Mouse (Mus musculus) brown adipose tissue, adult 24 weeks (tissue): ENCODE data around the gene Hnrnpu. TPM values are rescaled to one million over a fixed set of nuclear protein-coding genes. Genes with fewer than 3 reads are reported as not detected.
"Not testable (repeated sequence)": the region's sequence is repeated elsewhere in the genome, so short reads cannot be mapped to it uniquely, and the experiment has no call there.

ENCODE experiments used
- H3K27ac ChIP-seq: fragments of 200-500 bp; replicated peaks from 2 replicates; pipeline ENCODE4 v1.5.1; 2012; ENCODE audit warnings: low read depth, mild to moderate bottlenecking, low read length
- H3K4me1 ChIP-seq: fragments of 200-500 bp; 2 replicates; pipeline ENCODE4 v1.6.1; 2012; ENCODE audit warnings: low read length, mixed read lengths; ENCODE audit not compliant: control insufficient read depth, insufficient read depth, insufficient read length
- H3K4me3 ChIP-seq: fragments of 200-500 bp; 2 replicates; pipeline ENCODE4 v1.5.1; 2012; ENCODE audit warnings: low read depth, mild to moderate bottlenecking, low read length, moderate library complexity; ENCODE audit not compliant: insufficient read depth
- polyA plus RNA-seq: library from polyadenylated mRNA; stranded (reverse); fragments of >200 nt; gene quantifications from 2 replicates; pipeline ENCODE4 v1.2.4, GENCODE M21; 2012; ENCODE audit not compliant: missing spikeins, insufficient read depth, insufficient read length

Gene Hnrnpu
- polyA plus RNA-seq, 1 experiment, result 168 TPM

DNA sequence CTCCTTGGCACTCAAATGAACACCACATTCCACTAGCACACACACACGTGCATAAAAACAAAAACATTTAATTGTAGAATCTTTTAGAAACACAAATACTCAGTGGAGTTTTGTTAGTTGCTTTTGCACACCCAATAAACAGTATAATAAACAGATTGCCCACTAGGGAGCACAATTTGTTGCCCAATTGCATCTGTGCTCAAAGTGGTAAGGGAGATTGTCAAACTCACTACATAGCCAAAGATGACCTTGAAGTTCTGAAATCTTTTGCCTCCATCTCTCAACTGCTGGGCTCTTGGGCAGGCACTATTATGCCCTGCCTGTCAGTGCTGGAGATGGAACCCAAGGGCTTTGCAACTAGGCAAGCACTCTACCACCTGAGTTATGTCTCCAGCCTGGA is 27.5 kb downstream of the Hnrnpu start:
- H3K4me1 ChIP-seq, result no peaks in the 10 kb centered on the region
- H3K4me3 ChIP-seq, result no peak overlapping the region
- H3K27ac ChIP-seq, result no peak overlapping the region

DNA sequence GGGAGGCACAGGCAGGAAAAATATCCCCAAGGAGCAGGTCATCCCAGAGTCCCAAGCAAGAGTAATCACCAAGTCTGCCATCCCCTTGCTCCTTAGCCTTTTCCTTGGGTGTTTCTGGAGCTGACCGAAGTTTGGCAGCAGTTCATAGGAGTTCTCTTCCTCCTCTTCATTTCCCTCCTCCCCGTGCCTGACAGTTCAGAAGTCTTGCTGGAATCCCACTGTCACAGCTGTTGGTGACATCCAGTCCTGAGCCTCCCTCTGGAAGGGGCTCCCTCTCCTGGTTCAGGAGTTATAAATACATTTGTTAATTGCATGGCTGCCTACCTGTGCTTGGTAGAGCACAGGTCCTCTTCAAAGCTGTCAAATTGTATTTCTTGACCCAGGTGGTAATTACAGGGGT is 28.1 kb downstream of the Hnrnpu start:
- Histone ChIP-seq H3K4me1 (no peaks in the 10 kb centered on the region), H3K27ac (no peak overlapping the region), H3K4me3 (no peak overlapping the region)

DNA sequence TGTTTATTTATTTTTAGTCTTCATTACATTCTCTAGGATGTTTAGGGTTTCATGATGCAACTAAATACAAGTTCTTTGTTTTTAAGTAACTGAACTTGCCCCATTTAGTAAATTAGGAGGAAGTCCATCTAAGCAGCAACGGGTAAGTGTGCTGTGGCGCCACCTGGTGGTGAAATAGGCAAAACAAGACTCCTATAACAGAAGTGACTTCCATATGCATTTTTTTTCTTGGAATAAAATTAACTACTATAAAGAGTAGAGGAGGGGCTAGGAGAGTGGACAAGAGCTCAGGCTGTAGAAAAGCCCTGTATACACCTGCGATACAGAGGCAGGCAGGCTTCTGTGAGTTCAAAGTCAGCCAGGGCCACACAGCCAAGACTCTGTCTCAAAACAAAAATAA is 34.2 kb downstream of the Hnrnpu start:
- Histone ChIP-seq H3K4me1 (no peaks in the 10 kb centered on the region), H3K27ac (no peak overlapping the region), H3K4me3 (no peak overlapping the region)

DNA sequence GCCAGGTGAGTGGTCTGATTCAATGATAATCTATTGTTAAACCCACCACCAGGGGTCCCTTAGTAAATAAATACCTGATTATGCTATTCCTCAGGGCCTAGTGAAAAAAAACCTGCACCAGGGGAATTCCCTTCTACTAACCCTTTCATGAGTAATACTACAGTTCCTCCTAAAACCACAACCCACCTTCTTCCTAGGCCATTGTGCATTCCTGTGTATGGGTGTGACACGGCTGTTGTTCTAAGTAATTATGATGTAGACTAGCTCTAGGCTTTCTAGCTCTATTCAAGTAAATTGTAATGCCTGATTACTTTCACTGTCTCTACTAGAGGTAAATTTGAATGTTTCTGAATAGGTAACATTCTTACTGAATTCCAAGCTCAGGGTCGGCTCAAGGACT is 36.3 kb downstream of the Hnrnpu start:
- H3K27ac ChIP-seq, H3K4me3 ChIP-seq, H3K4me1 ChIP-seq: not testable (repeated sequence)

DNA sequence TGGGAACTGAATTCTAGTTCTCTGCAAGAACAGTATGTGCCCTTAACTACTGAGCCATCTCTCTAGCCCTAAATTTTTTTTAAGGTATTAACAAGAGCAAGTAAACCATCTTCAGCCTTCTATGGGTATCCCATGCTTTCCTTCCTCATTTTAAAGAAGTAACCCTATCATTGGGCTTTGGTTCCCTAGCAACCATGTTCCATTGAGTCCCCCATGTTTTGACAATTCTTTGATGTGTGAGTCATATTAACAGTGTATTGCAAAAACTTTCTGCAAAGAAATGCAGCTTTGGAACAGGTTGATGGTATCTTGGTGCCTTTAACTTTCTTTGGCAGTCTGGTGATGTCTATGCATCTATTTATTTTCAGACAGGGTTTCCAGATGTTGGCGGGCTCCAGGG is 43.5 kb downstream of the Hnrnpu start:
- Histone ChIP-seq H3K27ac (no peak overlapping the region), H3K4me1 (no peaks in the 10 kb centered on the region), H3K4me3 (no peak overlapping the region)

DNA sequence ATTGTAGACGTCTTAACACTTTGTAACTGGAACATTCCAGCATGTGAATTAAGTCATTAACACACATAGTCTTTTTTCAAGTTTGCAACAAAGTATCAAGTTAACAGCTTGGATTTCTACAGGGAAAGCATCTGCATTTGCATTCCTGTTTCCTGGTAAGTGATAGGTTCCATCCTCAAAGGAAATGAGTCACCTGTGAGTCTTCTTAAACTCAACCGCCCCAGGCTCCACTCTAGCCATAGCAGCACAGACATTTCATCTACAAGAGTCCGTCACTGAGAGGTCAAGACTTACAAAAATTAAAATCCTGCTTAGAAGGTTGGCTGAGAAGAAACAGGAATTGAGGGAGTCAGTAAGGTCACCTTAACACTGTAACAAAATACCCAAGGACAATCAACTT is 45.9 kb downstream of the Hnrnpu start:
- Histone ChIP-seq H3K27ac (no peak overlapping the region), H3K4me1 (no peaks in the 10 kb centered on the region), H3K4me3 (no peak overlapping the region)

DNA sequence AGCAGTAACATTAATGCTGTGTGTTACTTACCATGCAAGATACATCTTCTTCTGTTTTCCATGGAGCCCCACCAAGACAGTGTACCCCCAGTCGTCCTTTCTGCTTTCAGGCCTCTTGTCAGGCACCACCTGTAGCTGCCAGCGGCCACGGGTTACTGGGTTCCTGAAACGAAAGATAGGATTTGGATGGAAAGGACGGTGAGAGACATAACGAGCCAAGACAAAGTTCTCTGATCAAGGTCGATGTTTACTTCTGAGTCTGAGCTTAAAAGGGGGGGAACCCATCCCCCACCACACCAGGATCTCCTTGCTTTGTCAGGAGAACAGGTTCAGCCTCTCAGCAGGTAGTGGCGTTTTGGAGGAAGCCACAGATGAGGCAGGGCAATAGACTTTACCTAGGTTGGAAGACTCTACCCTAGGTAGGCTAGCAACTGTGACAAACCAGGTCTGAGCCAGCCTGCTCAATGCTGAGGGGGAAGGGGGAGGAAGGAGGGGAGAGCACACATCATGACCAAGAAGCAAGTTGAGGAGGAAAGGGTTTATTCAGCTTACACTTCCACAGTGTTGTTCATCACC is 49.9 kb downstream of the Hnrnpu start:
- H3K4me1 ChIP-seq, result no peaks in the 10 kb centered on the region
- no peak overlapping the region for H3K4me3 ChIP-seq
- H3K27ac ChIP-seq, result no peak overlapping the region

DNA sequence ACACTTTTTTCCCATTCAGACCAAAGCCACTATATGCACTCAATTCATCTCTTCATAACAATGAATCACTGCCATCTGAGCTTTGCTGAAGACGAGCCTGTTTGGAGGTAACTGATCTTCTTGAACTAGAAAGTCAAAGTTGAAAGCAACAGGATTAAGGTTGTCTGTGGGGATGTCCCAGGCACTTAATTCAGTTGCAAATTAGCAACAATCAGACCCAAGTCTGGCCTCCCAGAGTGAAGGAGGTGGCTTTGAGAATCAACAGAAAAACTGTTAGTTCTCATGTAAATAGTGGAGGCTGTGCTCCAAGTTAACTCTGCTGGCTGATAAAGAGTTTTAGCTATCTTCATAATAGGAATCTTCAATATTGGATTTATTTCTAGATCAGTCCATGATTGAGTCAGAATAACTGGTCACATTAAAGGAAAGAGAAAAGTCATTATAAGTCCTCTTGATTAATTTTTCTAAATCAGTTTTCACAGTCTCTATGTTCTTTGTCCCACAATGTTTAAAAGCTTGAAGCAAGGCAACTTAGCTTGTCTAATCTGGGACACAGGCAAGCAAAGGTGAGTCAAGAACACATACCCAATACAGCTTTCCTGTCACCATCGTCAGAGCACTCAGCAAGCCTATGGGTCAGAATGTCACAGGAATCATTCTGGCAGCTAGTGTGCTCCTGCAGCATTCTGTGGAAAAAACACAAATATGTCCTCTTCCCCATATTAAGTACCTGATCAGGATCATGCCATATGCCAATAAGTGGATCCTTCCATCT is 53.5 kb downstream of the Hnrnpu start:
- H3K27ac ChIP-seq, result no peak overlapping the region
- no peak overlapping the region for H3K4me3 ChIP-seq
- H3K4me1 ChIP-seq, result no peaks in the 10 kb centered on the region

DNA sequence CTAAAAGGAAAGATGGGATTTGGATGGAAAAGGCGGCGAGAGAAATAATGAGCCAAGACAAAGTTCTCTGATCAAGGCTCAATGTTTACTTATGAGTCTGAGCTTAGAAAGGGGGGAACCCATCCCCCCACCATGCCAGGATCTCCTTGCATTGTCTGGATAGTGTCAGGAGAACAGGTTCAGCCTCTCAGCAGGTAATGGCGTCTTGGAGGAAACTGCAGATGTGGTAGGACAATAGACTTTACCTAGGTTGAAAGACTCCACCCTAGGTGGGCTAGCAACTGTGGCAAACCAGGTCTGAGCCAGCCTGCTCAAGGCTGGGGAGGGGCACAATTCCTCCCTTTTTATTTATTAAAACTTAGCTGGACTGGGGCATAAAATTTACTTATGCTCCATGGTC is 54.3 kb downstream of the Hnrnpu start:
- not testable (repeated sequence) for H3K4me1 ChIP-seq, H3K4me3 ChIP-seq, H3K27ac ChIP-seq

DNA sequence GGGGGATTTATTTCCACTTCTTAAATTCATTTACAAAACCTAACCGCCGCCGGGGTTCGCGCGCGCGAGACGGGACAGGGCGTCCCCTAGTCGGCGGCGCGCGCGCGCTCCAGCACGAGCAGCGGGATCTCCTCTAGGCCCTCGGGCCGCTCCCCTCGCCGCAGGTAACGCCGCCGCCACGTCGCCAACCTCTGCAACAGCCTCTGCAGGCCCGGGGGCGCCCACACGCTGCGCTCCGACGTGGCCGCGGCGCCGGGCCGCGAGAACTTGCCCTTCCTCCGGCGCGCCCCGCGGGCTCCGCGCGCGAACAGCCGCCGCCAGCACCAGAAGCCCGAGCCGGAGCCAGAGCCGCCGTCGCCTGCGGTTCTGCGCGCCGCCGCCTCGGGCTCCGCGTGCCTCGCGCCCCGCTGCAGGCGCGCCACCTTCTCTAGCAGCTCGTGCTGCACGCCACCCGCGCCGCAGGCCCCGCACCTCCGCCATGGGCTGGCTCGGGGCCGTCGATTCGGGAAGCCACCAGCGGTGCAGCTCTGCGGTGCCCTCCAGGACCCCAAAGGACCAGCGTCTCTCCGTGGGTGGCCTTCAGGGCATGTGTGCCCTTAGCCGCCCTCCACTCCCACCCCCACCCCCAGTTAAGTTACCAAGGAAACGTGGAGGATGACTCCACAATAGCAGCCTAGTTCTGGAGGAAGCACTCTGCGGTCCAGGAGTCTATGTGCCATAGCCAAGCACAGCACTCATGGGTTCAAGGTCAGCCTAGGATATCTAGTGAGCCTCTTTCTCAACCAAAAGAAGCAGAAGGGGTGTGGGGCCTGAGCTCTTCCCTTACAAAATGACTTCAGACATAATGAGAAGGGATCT is 61.3 kb downstream of the Hnrnpu start:
- Histone ChIP-seq H3K27ac (no peak overlapping the region), H3K4me1 (no peaks in the 10 kb centered on the region; the same call in 1 of the 2 replicates), H3K4me3 (peak overlapping the region; percentile 73)

DNA sequence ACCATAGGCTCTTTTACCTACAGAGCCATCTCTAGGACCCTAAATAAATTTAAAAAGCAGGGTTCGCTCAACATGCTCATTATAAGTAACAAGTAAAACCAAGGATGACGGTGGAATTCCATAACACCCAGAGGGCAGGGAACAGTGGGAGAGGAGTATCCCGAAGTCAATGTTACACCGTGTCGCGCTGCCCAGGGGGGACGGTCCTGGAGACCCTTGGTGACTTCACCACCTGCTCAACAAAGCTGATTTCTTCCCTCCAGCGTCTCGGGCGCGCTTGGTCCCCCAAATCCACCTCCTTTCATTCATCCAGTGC is 61.9 kb downstream of the Hnrnpu start:
- H3K4me3 ChIP-seq, result peak overlapping the region; percentile 73
- no peak overlapping the region for H3K27ac ChIP-seq
- H3K4me1 ChIP-seq, result no peaks in the 10 kb centered on the region; the same call in 1 of the 2 replicates

DNA sequence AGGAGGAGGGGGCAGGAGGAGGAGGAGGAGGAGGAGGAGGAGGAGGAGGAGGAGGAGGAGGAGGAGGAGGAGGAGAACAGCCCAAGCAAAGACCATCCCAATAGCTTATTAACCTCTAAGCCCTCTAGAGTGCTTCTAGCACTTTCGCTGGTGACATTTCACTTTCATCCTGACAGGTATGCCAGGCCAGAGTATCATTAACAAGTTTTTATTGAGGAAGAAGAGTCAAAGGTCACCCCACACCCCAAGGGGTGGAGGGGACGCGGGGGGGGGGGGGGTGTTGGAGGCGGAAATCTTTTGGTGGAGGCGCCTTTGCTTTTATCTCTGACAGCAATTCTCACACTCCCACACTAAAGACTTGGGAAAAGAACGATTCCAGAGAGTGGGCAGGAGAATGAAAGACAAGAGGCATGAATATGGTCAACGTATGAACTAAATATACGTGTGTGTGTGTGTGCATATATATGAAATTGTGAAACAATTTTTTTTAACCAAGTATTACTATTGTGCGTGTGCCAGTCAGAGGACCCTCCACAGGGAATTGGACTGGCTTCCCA is 62.3 kb downstream of the Hnrnpu start:
- Histone ChIP-seq H3K4me1 (no peaks in the 10 kb centered on the region; the same call in 1 of the 2 replicates), H3K27ac (no peak overlapping the region), H3K4me3 (no peak overlapping the region)

Other genes starting within 250 kb of the Hnrnpu start
- gene Desi2, start 150.4 kb downstream of the Hnrnpu start, polyA plus RNA-seq, result 7.0 and 7.7 TPM in 2 replicates
- gene Cox20, start 18.7 kb downstream of the Hnrnpu start, polyA plus RNA-seq, result 314 and 362 TPM in 2 replicates
- gene Efcab2, start 68.3 kb upstream of the Hnrnpu start, polyA plus RNA-seq, result 4.7 and 5.8 TPM in 2 replicates
- gene Kif26b, start 191.3 kb upstream of the Hnrnpu start, polyA plus RNA-seq, result not detected in 2 replicates